Mouse (Mus musculus) heart, postnatal 25 days (tissue): ENCODE results near the gene Grb7. TPM values are rescaled to one million over a fixed set of nuclear protein-coding genes. Genes with fewer than 3 reads are reported as not detected.

Experiments
- DNase-seq: peaks from one replicate; pipeline ENCODE4 v3.0.0; 2022; ENCODE audit warnings: low spot score
- intact Hi-C: fragments of 180-260 bp; cut with DNase I; formaldehyde crosslinking; loops from one replicate; pipeline ENCODE4 v1.15.1; 2025
- total RNA-seq, 2 experiments: library from RNA; stranded (reverse); gene quantifications; 2 replicates each; pipeline ENCODE4 v1.2.3; 2021

Gene Grb7
- total RNA-seq, 2 experiments from 2014 or later = not detected

DNA sequence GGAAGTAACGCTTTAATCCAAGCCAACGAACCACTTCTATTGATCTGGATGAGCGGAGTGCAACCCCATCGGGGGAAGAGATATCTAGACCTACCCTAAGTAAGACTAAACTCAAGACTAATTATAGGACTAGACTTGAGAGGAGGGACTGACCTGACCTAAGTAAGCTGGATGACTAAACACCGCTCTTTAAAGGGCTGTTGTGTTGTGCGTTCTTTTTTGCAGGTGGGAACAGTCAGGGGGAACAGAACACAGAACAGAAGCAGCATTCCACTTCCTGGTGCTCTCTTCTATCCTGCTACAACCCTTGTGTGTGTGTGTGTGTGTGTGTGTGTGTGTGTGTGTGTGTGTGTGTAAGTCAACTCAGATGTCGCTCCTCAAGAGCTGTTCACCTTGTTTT, 45.4 kb downstream of the Grb7 start:
- DNase-seq = no peak
- intact Hi-C loops = no loop called here

DNA sequence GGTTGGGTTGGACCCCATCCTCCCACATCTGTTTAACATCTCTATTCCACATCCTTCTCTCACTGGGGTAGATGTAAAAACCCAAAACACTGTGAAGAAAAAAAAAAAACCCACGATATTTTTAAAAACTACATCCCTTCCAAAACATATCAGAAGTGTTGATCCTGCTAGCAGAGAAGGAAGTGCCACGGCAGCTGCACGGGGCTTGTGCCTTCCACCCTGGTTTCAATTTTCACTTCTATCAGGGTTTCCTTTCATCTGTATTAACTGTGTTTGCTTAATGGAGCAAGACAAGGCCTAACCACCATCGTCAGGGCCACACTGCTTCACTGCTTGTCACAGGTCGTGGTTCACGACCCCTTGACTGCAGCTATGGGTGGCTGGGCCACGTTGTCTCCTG, 46.8 kb downstream of the Grb7 start:
- DNase-seq = no peak
- intact Hi-C loops = no loop called here

DNA sequence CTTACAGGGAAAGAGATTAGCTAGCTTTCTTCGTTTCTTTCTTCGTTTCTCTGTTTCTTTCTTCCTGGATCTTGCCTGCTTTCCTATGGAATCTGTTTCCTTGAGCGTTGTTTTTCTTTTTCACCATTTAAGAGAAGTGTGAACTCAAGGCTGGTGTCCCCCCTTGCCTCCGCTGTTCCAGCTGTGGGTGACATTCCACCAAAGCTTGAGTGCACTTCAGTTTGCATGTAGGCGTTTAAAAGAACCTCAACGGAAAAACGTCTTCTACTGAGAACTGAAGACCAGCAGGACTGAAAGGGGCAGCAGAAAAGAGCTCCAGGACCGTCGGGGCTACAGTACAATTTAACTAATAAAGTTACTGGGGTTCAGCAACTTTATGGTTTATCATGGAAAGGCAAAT, 47.2 kb downstream of the Grb7 start:
- intact Hi-C loops = no loop called here
- no peak for DNase-seq

DNA sequence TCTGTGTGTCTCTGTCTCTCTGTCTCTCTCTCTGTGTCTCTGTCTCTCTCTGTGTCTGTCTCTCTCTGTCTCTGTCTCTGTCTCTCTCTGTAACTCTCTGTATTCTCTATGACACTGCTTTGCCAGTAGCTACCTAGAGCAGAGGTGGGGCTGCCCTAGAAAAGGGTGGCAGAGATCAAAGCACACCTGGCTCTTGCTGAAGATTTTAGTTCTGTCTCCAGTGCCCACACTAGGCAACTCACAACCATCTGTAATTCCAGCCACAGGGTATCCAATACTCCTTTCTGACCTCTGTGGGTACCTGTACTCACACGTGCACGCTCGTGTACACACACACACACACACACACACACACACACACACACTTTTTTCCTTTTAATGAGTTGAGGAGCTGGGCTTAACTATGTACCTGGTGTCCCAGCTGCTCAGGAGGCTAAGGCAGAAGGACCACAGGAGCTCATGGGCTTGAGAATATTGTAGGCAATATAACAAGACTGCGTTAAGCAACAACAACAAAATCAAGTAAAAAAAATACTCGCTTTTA, 49.1 kb downstream of the Grb7 start:
- no peak for DNase-seq
- intact Hi-C loops = no loop called here

DNA sequence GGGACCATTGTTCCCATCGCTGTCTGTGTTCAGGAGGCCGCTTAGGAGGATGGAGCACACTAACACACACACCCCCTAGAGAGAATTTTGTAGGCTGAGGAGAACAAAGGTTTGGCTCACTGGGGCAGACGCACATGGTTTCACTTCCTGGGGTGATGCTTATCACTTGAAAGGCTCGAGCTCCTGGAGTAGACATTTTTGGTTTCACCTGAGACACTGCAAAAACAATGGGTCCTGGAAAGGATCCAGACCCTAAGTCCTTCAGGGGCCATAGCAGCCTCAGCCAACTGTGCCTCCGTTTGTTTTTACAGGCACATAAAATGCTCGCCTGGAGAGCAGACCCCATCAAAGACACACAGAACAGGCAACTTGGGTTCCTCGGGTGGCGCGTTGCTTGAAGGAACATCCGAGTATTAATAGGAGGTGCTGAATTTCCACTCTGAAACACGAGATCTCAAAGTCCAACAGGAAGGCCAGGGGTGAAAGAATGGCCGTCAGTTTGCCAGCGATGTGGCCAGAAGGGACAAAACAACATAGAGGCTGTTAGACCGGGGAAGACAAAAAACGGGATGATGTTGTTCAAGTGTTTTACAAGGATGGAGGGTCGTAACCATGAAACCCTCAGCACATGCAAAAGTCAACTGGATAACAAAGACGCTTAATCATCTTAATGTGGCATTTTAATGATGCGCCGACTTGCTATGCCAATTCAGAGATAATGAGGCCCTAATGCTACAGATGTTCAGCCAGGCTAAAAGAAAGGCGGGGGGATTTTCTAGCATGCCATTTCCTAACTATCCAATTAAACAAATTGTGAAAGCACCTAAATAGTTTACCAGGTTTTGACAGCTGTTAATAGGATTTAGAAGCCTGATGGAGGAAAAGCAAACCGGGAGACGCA, 51.4 kb downstream of the Grb7 start:
- DNase-seq = peak; percentile 2
- intact Hi-C loops = no loop called here

DNA sequence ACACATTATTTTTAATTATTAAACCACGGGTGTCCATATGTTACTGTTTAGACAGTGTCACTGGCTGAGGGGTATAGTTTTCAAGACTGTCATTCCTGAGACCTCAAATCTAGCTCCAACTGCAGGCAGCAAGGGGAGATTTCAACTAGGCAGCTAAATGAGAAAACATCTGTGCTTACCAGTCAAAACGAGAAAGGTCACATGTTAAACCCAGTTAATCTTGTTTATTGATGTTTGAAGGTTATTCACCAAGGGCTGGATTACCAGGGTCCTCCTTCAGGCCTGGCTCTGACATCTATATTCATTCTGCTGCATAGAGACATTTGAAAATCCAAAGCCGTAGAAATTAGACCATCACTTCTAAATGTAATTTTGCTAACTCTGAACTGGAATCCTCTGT, 58.7 kb downstream of the Grb7 start:
- intact Hi-C loops = no loop called here
- DNase-seq = no peak

Other genes with a start within 250 kb of the Grb7 start
- gene Cdk12, start 243.3 kb upstream of the Grb7 start, total RNA-seq = 10 to 100 TPM; 20.7 to 23.0 TPM
- gene Neurod2, start 116.7 kb upstream of the Grb7 start, total RNA-seq = not detected
- gene Ppp1r1b, start 98.0 kb upstream of the Grb7 start, total RNA-seq = 1 to 10 TPM; 5.3 to 5.8 TPM
- 10 to 100 TPM; 19.7 to 24.9 TPM for gene Stard3, start 88.0 kb upstream of the Grb7 start, total RNA-seq
- 1,000 to 10,000 TPM; 1,084 to 2,520 TPM for gene Tcap, start 62.6 kb upstream of the Grb7 start, total RNA-seq
- 1 to 10 TPM; 1.3 to 1.7 TPM for gene Pnmt, start 59.9 kb upstream of the Grb7 start, total RNA-seq
- gene Pgap3, start 45.9 kb upstream of the Grb7 start, total RNA-seq = 1 to 10 TPM; 8.4 to 9.3 TPM
- 1 to 10 TPM; 7.7 to 9.2 TPM for gene Erbb2, start 33.9 kb upstream of the Grb7 start, total RNA-seq
- 10 to 100 TPM; 49.0 to 54.6 TPM for gene Mien1, start 7.4 kb upstream of the Grb7 start, total RNA-seq
- gene Ikzf3, start 99.6 kb downstream of the Grb7 start, total RNA-seq = under 1 TPM; 0.44 to 0.61 TPM
- not detected for gene Zpbp2, start 104.7 kb downstream of the Grb7 start, total RNA-seq
- gene Ormdl3, start 141.0 kb downstream of the Grb7 start, total RNA-seq = 10 to 100 TPM; 35.6 to 37.8 TPM
- gene Lrrc3c, start 151.9 kb downstream of the Grb7 start, total RNA-seq = not detected
- 1 to 10 TPM; 7.2 to 7.7 TPM for gene Gm12355, start 179.3 kb downstream of the Grb7 start, total RNA-seq
- 1 to 10 TPM; 2.7 to 3.3 TPM for gene Gsdma3, start 180.0 kb downstream of the Grb7 start, total RNA-seq
- gene Gsdma2, start 200.4 kb downstream of the Grb7 start, total RNA-seq = under 1 TPM in 1 of 2 experiments, not detected in 1; 0.31 TPM
- gene Gsdma, start 218.0 kb downstream of the Grb7 start, total RNA-seq = not detected
- 100 to 1,000 TPM in 1 of 2 experiments, 10 to 100 TPM in 1; 98.7 to 104 TPM for gene Psmd3, start 236.2 kb downstream of the Grb7 start, total RNA-seq